Mouse (Mus musculus): ENCODE results near the gene 4930432K21Rik.

DNA sequence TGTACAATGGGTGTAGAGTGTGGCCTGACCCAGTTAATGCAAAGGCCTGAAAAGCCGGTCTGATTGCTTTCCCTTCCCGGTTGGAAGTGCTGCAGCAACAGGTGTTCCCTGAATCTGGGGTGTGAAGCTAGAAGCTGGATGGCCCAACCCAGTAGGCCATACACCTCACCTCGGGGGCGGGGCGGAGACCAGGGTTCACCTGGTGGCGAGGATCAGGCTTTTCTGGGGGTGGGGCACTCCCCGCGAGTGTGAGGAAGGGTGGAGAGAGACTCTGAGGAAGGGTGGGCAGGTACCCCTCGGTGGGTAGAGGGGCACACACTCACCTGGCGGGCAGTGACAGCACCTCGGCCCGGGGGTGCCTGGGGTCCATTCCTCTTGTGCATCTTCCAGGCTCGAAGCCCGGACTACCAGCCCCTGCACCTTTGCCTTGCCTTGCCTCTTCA is 480 bp upstream of the 4930432K21Rik start:
- no peak for TF ChIP-seq CTCF (conservative IDR thresholded peaks at IDR 0.05; ENCODE audit: low read length)
- no peak for TF ChIP-seq NANOG (IDR thresholded peaks at IDR 0.05; ENCODE audit: borderline replicate concordance, low read length)
